Mouse (Mus musculus): Measurements from ENCODE around the gene Olfr1426.
"Not testable (repeated sequence)": the region's sequence is repeated elsewhere in the genome, so short reads cannot be mapped to it uniquely, and the experiment has no call there.

DNA sequence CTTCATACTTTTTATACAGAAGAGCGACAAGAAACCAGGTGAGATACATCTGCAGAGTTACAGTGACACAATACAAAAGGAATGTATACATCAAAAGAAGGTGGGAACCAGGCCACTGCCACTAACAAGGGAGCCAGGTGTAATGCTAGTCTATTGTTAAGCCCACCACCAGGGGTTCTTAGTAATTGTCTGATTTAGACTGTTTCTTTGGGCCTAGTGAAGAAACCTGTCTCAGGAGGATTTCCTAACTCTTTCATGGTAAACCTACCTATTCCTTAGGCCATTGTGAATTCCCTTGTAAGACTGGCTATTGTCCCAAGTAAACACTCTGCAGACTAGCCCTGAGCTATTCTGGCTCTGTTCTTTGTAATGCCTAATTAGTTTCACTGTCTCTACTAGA, 22.3 kb downstream of the Olfr1426 start:
- not testable (repeated sequence) for TF ChIP-seq EP300, POLR2A (IDR thresholded peaks at IDR 0.05; ENCODE audit: insufficient read depth, low read depth, low read length)
